Mouse (Mus musculus) kidney, embryonic 14.5 days (tissue): ENCODE results near the gene Dynlrb1. TPM values are rescaled to one million over a fixed set of nuclear protein-coding genes. Genes with fewer than 3 reads are reported as not detected.

Source experiments
- ATAC-seq: fragments of 200-750 bp; cut with Nextera tagmentation; 2 replicates; pipeline ENCODE4 v1.8.0; 2017; ENCODE audit warnings: moderate number of reproducible peaks, mild to moderate bottlenecking, moderate TSS enrichment, moderate library complexity; ENCODE audit not compliant: low FRiP score, low TSS enrichment
- H3K27ac ChIP-seq: fragments of 300-500 bp; sonication (generic); 2 replicates; pipeline ENCODE4 v1.5.1; 2014; ENCODE audit warnings: low read depth, mild to moderate bottlenecking, low read length, moderate library complexity, mixed read lengths
- H3K27me3 ChIP-seq: fragments of 300-500 bp; sonication (generic); 2 replicates; pipeline ENCODE4 v1.6.1; 2014; ENCODE audit warnings: mild to moderate bottlenecking, low read length; ENCODE audit not compliant: control insufficient read depth, insufficient read depth
- H3K36me3 ChIP-seq: fragments of 300-500 bp; sonication (generic); 2 replicates; pipeline ENCODE4 v1.6.1; 2014; ENCODE audit warnings: low read length, mixed read lengths; ENCODE audit not compliant: control insufficient read depth, insufficient read depth
- H3K4me1 ChIP-seq: fragments of 300-500 bp; sonication (generic); 2 replicates; pipeline ENCODE4 v1.6.1; 2014; ENCODE audit warnings: low read length, mixed read lengths; ENCODE audit not compliant: control insufficient read depth, insufficient read depth
- H3K4me2 ChIP-seq: fragments of 300-500 bp; sonication (generic); replicated peaks from 2 replicates; pipeline ENCODE4 v1.6.1; 2014; ENCODE audit warnings: low read depth, mild to moderate bottlenecking, low read length
- H3K4me3 ChIP-seq: fragments of 300-500 bp; sonication (generic); 2 replicates; pipeline ENCODE4 v1.5.1; 2014; ENCODE audit warnings: mild to moderate bottlenecking, low read length
- H3K9ac ChIP-seq: fragments of 300-500 bp; sonication (generic); 2 replicates; pipeline ENCODE4 v1.6.1; 2014; ENCODE audit warnings: low read depth, mild to moderate bottlenecking, low read length, moderate library complexity
- H3K9me3 ChIP-seq: fragments of 300-500 bp; sonication (generic); 2 replicates; pipeline ENCODE4 v1.6.1; 2016; ENCODE audit warnings: low read length; ENCODE audit not compliant: control insufficient read depth
- WGBS: fragments of 180-500 bp; shearing (Covaris S2); extraction: QIAGEN DNeasy Blood & Tissue Kit; methylation state at CpG from one replicate; pipeline ENCODE4 v1.1.7; 2014; 5-methylcytosine and 5-hydroxymethylcytosine counted together
- polyA plus RNA-seq: library from polyadenylated mRNA; unstranded; fragments of >200 nt; fragmentation: Nextera tagmentation; extraction: Ambion mirVana; gene quantifications from 2 replicates; pipeline ENCODE4 v1.2.1, GENCODE M21; 2014

Gene Dynlrb1
- 431 and 544 TPM in 2 replicates for polyA plus RNA-seq

GRCm38 (mm10) chr2:155236362-155236992, at the start of gene Dynlrb1:
Gene Dynlrb1, plus strand, starts transcription at chr2:155236533.
- Histone ChIP-seq H3K9me3 (no peaks in the 10 kb centered on the region), H3K36me3 (no peaks in the 10 kb centered on the region), H3K27ac (peak within 1 kb of the TSS; percentile 83), H3K4me1 (peaks cover 7% of the 10 kb centered on the region; the same call in 1 of the 2 replicates), H3K27me3 (no peaks in the 10 kb centered on the region), H3K4me2 (peak within 1 kb of the TSS; percentile 68), H3K9ac (peak within 1 kb of the TSS; percentile 77), H3K4me3 (peak within 1 kb of the TSS; percentile 75)
- under 1% methylated on average over 50 of the region's 50 CpGs for WGBS
- peak; percentile 99 for ATAC-seq

GRCm38 (mm10) chr2:155207419-155207818, 28.9 kb upstream of the Dynlrb1 start:
- Histone ChIP-seq H3K9me3 (no peaks in the 10 kb centered on the region), H3K4me1 (no peaks in the 10 kb centered on the region), H3K4me3 (no peak overlapping the region), H3K27ac (no peak overlapping the region), H3K4me2 (no peak overlapping the region), H3K9ac (no peak overlapping the region), H3K27me3 (no peaks in the 10 kb centered on the region), H3K36me3 (peaks cover 83% of the 10 kb centered on the region)
- WGBS: 86% methylated on average over 2 of the region's 2 CpGs
- ATAC-seq: no peak

- no peaks in the 10 kb centered on the region for H3K4me1 ChIP-seq
- H3K27ac ChIP-seq: no peak overlapping the region
- H3K4me2 ChIP-seq: no peak overlapping the region
- no peak overlapping the region for H3K4me3 ChIP-seq
- H3K36me3 ChIP-seq: peaks cover 86% of the 10 kb centered on the region
- H3K9me3 ChIP-seq: no peaks in the 10 kb centered on the region
- ATAC-seq: no peak
- no peak overlapping the region for H3K9ac ChIP-seq
- H3K27me3 ChIP-seq: no peaks in the 10 kb centered on the region
- WGBS: 88% methylated on average over 2 of the region's 2 CpGs
These were observed 13.2 kb upstream of the Dynlrb1 start for GRCm38 (mm10) chr2:155223145-155223544.

- H3K27ac ChIP-seq: no peak overlapping the region
- H3K27me3 ChIP-seq: no peaks in the 10 kb centered on the region
- WGBS: 92% methylated on average over 7 of the region's 7 CpGs
- H3K9me3 ChIP-seq: no peaks in the 10 kb centered on the region
- no peak for ATAC-seq
- H3K4me1 ChIP-seq: no peaks in the 10 kb centered on the region
- H3K9ac ChIP-seq: no peak overlapping the region
- H3K36me3 ChIP-seq: peaks cover 71% of the 10 kb centered on the region
- H3K4me3 ChIP-seq: no peak overlapping the region
- H3K4me2 ChIP-seq: no peak overlapping the region
These were observed 11.6 kb upstream of the Dynlrb1 start for GRCm38 (mm10) chr2:155224721-155225120.

GRCm38 (mm10) chr2:155235746-155236361, 479 bp upstream of the Dynlrb1 start:
- no peaks in the 10 kb centered on the region for H3K36me3 ChIP-seq
- peak overlapping the region; percentile 83 for H3K27ac ChIP-seq
- H3K4me1 ChIP-seq: peaks cover 7% of the 10 kb centered on the region; the same call in 1 of the 2 replicates
- WGBS: 8% methylated on average over 13 of the region's 13 CpGs
- peak; percentile 86 for ATAC-seq
- peak overlapping the region; percentile 75 for H3K4me3 ChIP-seq
- peak overlapping the region; percentile 77; the same call in 1 of the 2 replicates for H3K9ac ChIP-seq
- no peaks in the 10 kb centered on the region for H3K9me3 ChIP-seq
- H3K4me2 ChIP-seq: peak overlapping the region; percentile 66
- H3K27me3 ChIP-seq: no peaks in the 10 kb centered on the region

- H3K9me3 ChIP-seq: no peaks in the 10 kb centered on the region
- H3K4me1 ChIP-seq: peaks cover 7% of the 10 kb centered on the region; the same call in 1 of the 2 replicates
- peaks cover under 1% of the 10 kb centered on the region; the same call in 1 of the 2 replicates for H3K36me3 ChIP-seq
- 14% methylated on average over 4 of the region's 4 CpGs for WGBS
- H3K4me3 ChIP-seq: peak overlapping the region; percentile 75
- peak overlapping the region; percentile 68 for H3K4me2 ChIP-seq
- no peak for ATAC-seq
- H3K9ac ChIP-seq: peak overlapping the region; percentile 77; the same call in 1 of the 2 replicates
- no peak overlapping the region for H3K27ac ChIP-seq
- H3K27me3 ChIP-seq: no peaks in the 10 kb centered on the region
These were observed 943 bp downstream of the Dynlrb1 start for GRCm38 (mm10) chr2:155237276-155237675.

- Histone ChIP-seq H3K9me3 (no peaks in the 10 kb centered on the region), H3K27me3 (no peaks in the 10 kb centered on the region), H3K4me3 (no peak overlapping the region), H3K4me1 (peaks cover 7% of the 10 kb centered on the region; the same call in 1 of the 2 replicates), H3K27ac (no peak overlapping the region), H3K4me2 (no peak overlapping the region), H3K36me3 (peaks cover 34% of the 10 kb centered on the region), H3K9ac (no peak overlapping the region)
- no peak for ATAC-seq
- WGBS: 71% methylated on average over 4 of the region's 4 CpGs
These were observed 4.6 kb downstream of the Dynlrb1 start for GRCm38 (mm10) chr2:155240915-155241314.

GRCm38 (mm10) chr2:155242296-155242855, 6.0 kb downstream of the Dynlrb1 start:
- Histone ChIP-seq H3K4me1 (peaks cover 5% of the 10 kb centered on the region; the same call in 1 of the 2 replicates), H3K4me2 (no peak overlapping the region), H3K27ac (no peak overlapping the region), H3K9ac (no peak overlapping the region), H3K4me3 (no peak overlapping the region), H3K27me3 (no peaks in the 10 kb centered on the region), H3K36me3 (peaks cover 46% of the 10 kb centered on the region), H3K9me3 (no peaks in the 10 kb centered on the region)
- no peak for ATAC-seq
- WGBS: 91% methylated on average over 7 of the region's 7 CpGs

GRCm38 (mm10) chr2:155246231-155246630, 9.9 kb downstream of the Dynlrb1 start:
- no peaks in the 10 kb centered on the region for H3K27me3 ChIP-seq
- no peak for ATAC-seq
- H3K9me3 ChIP-seq: no peaks in the 10 kb centered on the region
- H3K4me1 ChIP-seq: no peaks in the 10 kb centered on the region
- no peak overlapping the region for H3K27ac ChIP-seq
- 88% methylated on average over 4 of the region's 4 CpGs for WGBS
- peaks cover 84% of the 10 kb centered on the region for H3K36me3 ChIP-seq
- H3K4me3 ChIP-seq: no peak overlapping the region
- no peak overlapping the region for H3K9ac ChIP-seq
- H3K4me2 ChIP-seq: no peak overlapping the region
